ENCODE assay signal across 29 mouse cellular contexts in the genomic region with DNA sequence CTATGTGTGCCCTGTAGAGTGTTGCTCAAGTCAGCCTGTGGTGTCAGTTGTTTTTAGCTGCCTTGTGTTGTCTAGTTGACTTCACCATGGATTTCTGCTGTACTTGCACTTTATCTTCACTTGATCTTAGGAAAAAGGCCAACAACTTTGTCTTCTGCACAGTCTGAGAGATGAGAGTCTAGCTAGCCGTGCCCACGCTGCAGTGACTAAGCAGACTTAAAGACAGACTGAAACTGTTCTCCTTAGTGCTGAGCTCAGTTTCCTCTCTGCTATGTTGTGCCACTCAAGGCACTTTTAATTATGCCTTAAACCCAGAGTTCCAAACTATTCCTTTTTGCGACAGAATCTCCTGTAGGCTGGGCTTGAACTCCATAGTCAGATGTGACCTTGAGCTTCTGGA. TPM values are rescaled to one million over a fixed set of nuclear protein-coding genes. Genes with fewer than 3 reads are reported as not detected.
"Had no signal": no experiment of that assay in that cellular context is flagged by ENCODE, and none has a peak within 500 bp of the region (broad histone marks: within the 10 kb centered on the region; RNA-seq: fewer than 3 reads in every experiment).

No protein-coding gene starts in this region.

- H3K9ac ChIP-seq: heart, embryonic 12.5 days; hindbrain, embryonic 12.5 days; hindbrain, embryonic 14.5 days; intestine, embryonic 15.5 days; limb, embryonic 12.5 days had no signal

- ATAC-seq: hindbrain, embryonic 16.5 days; inflammation-experienced regulatory T-cells, adult 6 months; intestine, embryonic 15.5 days; intestine, postnatal 0 days had no signal

- H3K9me3 ChIP-seq: heart, embryonic 10.5 days; heart, embryonic 12.5 days; hindbrain, embryonic 10.5 days; hindbrain, embryonic 12.5 days; intestine, embryonic 15.5 days; limb, embryonic 10.5 days; limb, embryonic 12.5 days had no signal

- H3K27me3 ChIP-seq: heart, embryonic 12.5 days; hindbrain, embryonic 12.5 days; intestine, embryonic 15.5 days; limb, embryonic 12.5 days had no signal

- H3K27ac ChIP-seq: gastrocnemius, adult 2 months; heart, embryonic 10.5 days; hindbrain, embryonic 10.5 days; hindbrain, embryonic 12.5 days; hindbrain, embryonic 14.5 days; intestine, embryonic 15.5 days; left cerebral cortex, adult 2 months; limb, embryonic 10.5 days; limb, embryonic 12.5 days had no signal

- DNase-seq: gastrocnemius, adult 2 months; gastrocnemius, postnatal 10 days; gastrocnemius, postnatal 25 days; heart, adult 18-20 months; heart, postnatal 10 days; heart, postnatal 4 days; kidney, adult 18-20 months; kidney, adult 8-10 months; kidney, postnatal 10 days; kidney, postnatal 25 days; kidney, postnatal 4 days; layer of hippocampus, adult 9-11 months; liver had no signal

- H3K4me2 ChIP-seq: heart, embryonic 12.5 days; hindbrain, embryonic 12.5 days; hindbrain, embryonic 14.5 days; intestine, embryonic 15.5 days; limb, embryonic 12.5 days; liver, embryonic 11.5 days had no signal

- H3K4me3 ChIP-seq: gastrocnemius, adult 2 months; heart, embryonic 10.5 days; heart, embryonic 12.5 days; hindbrain, embryonic 10.5 days; hindbrain, embryonic 12.5 days; intestine, embryonic 15.5 days; left cerebral cortex, adult 2 months; limb, embryonic 10.5 days; limb, embryonic 12.5 days had no signal

- H3K4me1 ChIP-seq: heart, embryonic 10.5 days; hindbrain, embryonic 10.5 days; hindbrain, embryonic 12.5 days; intestine, embryonic 15.5 days; limb, embryonic 10.5 days; limb, embryonic 12.5 days had no signal

RNA-seq across cellular contexts. Expression of a gene that starts 33.9 kb away (rescaled TPM):
- total RNA-seq: gastrocnemius, adult 2 months; gastrocnemius, postnatal 25 days; granulocyte monocyte progenitor cell, adult 5-6 weeks; heart, adult 18-20 months; heart, postnatal 10 days; heart, postnatal 25 days; heart, postnatal 4 days had no signal
- polyA plus RNA-seq: heart, embryonic 10.5 days; intestine, postnatal 0 days; kidney, embryonic 16.5 days had no signal
